ENCODE assay signal across 11 mouse cellular contexts in genomic region chr9:54843887-54844286, GRCm38 (mm10). TPM values are rescaled to one million over a fixed set of nuclear protein-coding genes. Genes with fewer than 3 reads are reported as not detected.
DNase-seq lines count a peak whose midpoint lies in the region; ATAC-seq and TF ChIP-seq lines count a peak whose summit lies in the region.
"Had no signal": no experiment of that assay in that cellular context is flagged by ENCODE, and none has a peak within 500 bp of the region (broad histone marks: within the 10 kb centered on the region; RNA-seq: fewer than 3 reads in every experiment).

No protein-coding gene starts in this region.

- no peak overlapping the region for H3ac ChIP-seq in myocyte (ENCODE audit: control insufficient read depth, insufficient read length)

- H3K9me3 ChIP-seq in kidney, postnatal 0 days (replicated peaks; ENCODE audit: low read length) = no peaks in the 10 kb centered on the region
- H3K9me3 ChIP-seq in forebrain, embryonic 10.5 days = no peaks in the 10 kb centered on the region
- no peaks in the 10 kb centered on the region for H3K9me3 ChIP-seq in limb, embryonic 10.5 days (replicated peaks)
- H3K9me3 ChIP-seq: forebrain, embryonic 12.5 days; heart, embryonic 10.5 days had no signal

- 57% methylated on average over 6 of the region's 6 CpGs for WGBS in kidney, postnatal 0 days
- WGBS in forebrain, embryonic 10.5 days = 87% methylated on average over 6 of the region's 6 CpGs
- 75% methylated on average over 6 of the region's 6 CpGs for whole genome bisulfite sequencing in limb, embryonic 10.5 days

- no peak overlapping the region for H3K9ac ChIP-seq in kidney, postnatal 0 days (ENCODE audit: low read depth, low read length)
- H3K9ac ChIP-seq: forebrain, embryonic 12.5 days; hindbrain, embryonic 14.5 days had no signal

- no peak overlapping the region for H3K27ac ChIP-seq in kidney, postnatal 0 days
- no peak overlapping the region for H3K27ac ChIP-seq in forebrain, embryonic 10.5 days
- no peak overlapping the region; the same call in 1 of the 2 replicates for H3K27ac ChIP-seq in limb, embryonic 10.5 days
- H3K27ac ChIP-seq: forebrain, embryonic 12.5 days; heart, embryonic 10.5 days; hindbrain, embryonic 14.5 days had no signal

- no peaks in the 10 kb centered on the region for H3K27me3 ChIP-seq in kidney, postnatal 0 days (ENCODE audit: insufficient read depth, low read length)
- peaks cover 10% of the 10 kb centered on the region for H3K27me3 ChIP-seq in myocyte (ENCODE audit: control insufficient read depth, insufficient read depth, insufficient read length)
- H3K27me3 ChIP-seq in forebrain, embryonic 10.5 days (ENCODE audit: poor library complexity, severe bottlenecking) = no peaks in the 10 kb centered on the region
- no peaks in the 10 kb centered on the region for H3K27me3 ChIP-seq in limb, embryonic 10.5 days (ENCODE audit: low read depth, poor library complexity, severe bottlenecking)
- H3K27me3 ChIP-seq: forebrain, embryonic 12.5 days had no signal

- H3K36me3 ChIP-seq in kidney, postnatal 0 days (ENCODE audit: insufficient read depth, low read length) = no peaks in the 10 kb centered on the region
- H3K36me3 ChIP-seq in myocyte (ENCODE audit: control insufficient read depth, insufficient read depth) = no peaks in the 10 kb centered on the region
- no peaks in the 10 kb centered on the region for H3K36me3 ChIP-seq in forebrain, embryonic 10.5 days (replicated peaks)
- no peaks in the 10 kb centered on the region for H3K36me3 ChIP-seq in limb, embryonic 10.5 days
- H3K36me3 ChIP-seq: forebrain, embryonic 12.5 days; heart, embryonic 10.5 days had no signal

- H3K4me3 ChIP-seq in kidney, postnatal 0 days (replicated peaks; ENCODE audit: low read depth, low read length) = no peak overlapping the region
- no peak overlapping the region for H3K4me3 ChIP-seq in myocyte
- H3K4me3 ChIP-seq in forebrain, embryonic 10.5 days = no peak overlapping the region
- H3K4me3 ChIP-seq in limb, embryonic 10.5 days = no peak overlapping the region
- H3K4me3 ChIP-seq: forebrain, embryonic 12.5 days; heart, embryonic 10.5 days had no signal

- TF ChIP-seq CTCF in kidney, postnatal 0 days (IDR thresholded peaks at IDR 0.05; ENCODE audit: low read depth) = no peak

- no peak for TF ChIP-seq POLR2A in myocyte (IDR thresholded peaks at IDR 0.05; ENCODE audit: insufficient read length, low read depth)

- no peak for ATAC-seq in kidney, postnatal 0 days (replicated peaks; ENCODE audit: low FRiP score, low read depth)

- H3K79me2 ChIP-seq in myocyte (ENCODE audit: control insufficient read depth, insufficient read depth) = no peaks in the 10 kb centered on the region

- H3K4me2 ChIP-seq in kidney, postnatal 0 days (ENCODE audit: low read length) = no peak overlapping the region
- H3K4me2 ChIP-seq in myocyte (ENCODE audit: low read depth) = no peak overlapping the region
- H3K4me2 ChIP-seq: forebrain, embryonic 12.5 days; hindbrain, embryonic 14.5 days had no signal

- no peaks in the 10 kb centered on the region for H3K4me1 ChIP-seq in kidney, postnatal 0 days (replicated peaks; ENCODE audit: insufficient read depth, low read length)
- H3K4me1 ChIP-seq in forebrain, embryonic 10.5 days = no peaks in the 10 kb centered on the region; the same call in 1 of the 2 replicates
- peaks cover 9% of the 10 kb centered on the region for H3K4me1 ChIP-seq in limb, embryonic 10.5 days
- H3K4me1 ChIP-seq: forebrain, embryonic 12.5 days; heart, embryonic 10.5 days had no signal

- DNase-seq in CD4-positive, CD25-positive, alpha-beta regulatory T cell, adult 2 months (ENCODE audit: low read depth, low spot score) = peak; percentile 49
- peak; percentile 46 for DNase-seq in R1 (ENCODE audit: low read depth, low spot score)
- DNase-seq in kidney, postnatal 0 days (ENCODE audit: low spot score) = peak; percentile 14
- no peak for DNase-seq in ovary, postnatal 36 days (ENCODE audit: low spot score)
- DNase-seq in forebrain, embryonic 10.5 days (ENCODE audit: extremely low spot score, low spot score) = no peak
- no peak for DNase-seq in limb, embryonic 10.5 days (ENCODE audit: low spot score)
- DNase-seq: right cerebral cortex, postnatal 14 days had no signal

TF ChIP-seq in myocyte, 11 proteins besides CTCF, POLR2A, EP300 and RAD21:
- TF ChIP-seq MYOG (IDR thresholded peaks at IDR 0.05; ENCODE audit: control insufficient read depth in 1 of 3, insufficient read depth in 1 of 3, insufficient read length in 2 of 3, low read depth in 2 of 3) (peak in 1 of 3 experiments; percentile 30), TCF12 (IDR thresholded peaks at IDR 0.05; ENCODE audit: insufficient read depth, poor library complexity, severe bottlenecking) (no peak), SRF (IDR thresholded peaks at IDR 0.05; ENCODE audit: control insufficient read depth, insufficient read length, low read depth) (no peak), MYOD1 (IDR thresholded peaks at IDR 0.05; ENCODE audit: control insufficient read depth in 1 of 3, insufficient read length in 2 of 3, low read depth in 2 of 3) (peak in 1 of 3 experiments; percentile 22), POLR2AphosphoS2 (IDR thresholded peaks at IDR 0.05; ENCODE audit: insufficient read length, low read depth) (no peak), CEBPB (IDR thresholded peaks at IDR 0.05; ENCODE audit: insufficient read depth, poor library complexity, severe bottlenecking) (peak; percentile 42; the same call in 1 of the 2 replicates), MAX (IDR thresholded peaks at IDR 0.05; ENCODE audit: low read depth) (no peak)
TF ChIP-seq in myocyte: peak in this region for 3.

RNA-seq across cellular contexts. Expression of gene Ireb2, which starts 19.7 kb away (rescaled TPM):
- 23.4 and 24.5 TPM in 2 replicates for polyA plus RNA-seq in kidney, postnatal 0 days (2015; fragmentation: Nextera tagmentation; extraction: Ambion mirVana)
- polyA plus RNA-seq in myocyte (2012; fragmentation: generic; extraction: Trizol) = 9.4 TPM
- 46.0 and 46.4 TPM in 2 replicates for polyA plus RNA-seq in forebrain, embryonic 10.5 days (2016; fragmentation: Nextera tagmentation; extraction: Ambion mirVana)
- polyA plus RNA-seq in limb, embryonic 10.5 days (2016; fragmentation: Nextera tagmentation; extraction: Ambion mirVana) = 40.6 and 46.7 TPM in 2 replicates

Comparison
In these comparisons a context has a peak if more than half of its experiments do, and no peak if none do; other contexts are left out.
1. DNase-seq: peak in CD4-positive, CD25-positive, alpha-beta regulatory T cell, adult 2 months (single experiment), R1 (single experiment) and kidney, postnatal 0 days (single experiment); none in ovary, postnatal 36 days (single experiment), forebrain, embryonic 10.5 days (single experiment) and limb, embryonic 10.5 days (single experiment).